Mouse (Mus musculus) CD8-positive naive resting alpha-beta T cell, adult 2 months (primary cell): ENCODE results near the gene Lmcd1.
"Not testable (repeated sequence)": the region's sequence is repeated elsewhere in the genome, so short reads cannot be mapped to it uniquely, and the experiment has no call there.

Experiments
- DNase-seq, 2 experiments: peaks; one replicate each; pipeline ENCODE4 v3.0.0; 2022; ENCODE audit warnings: low read depth in 2 of 2, low spot score in 2 of 2

Lmcd1 gene

DNA sequence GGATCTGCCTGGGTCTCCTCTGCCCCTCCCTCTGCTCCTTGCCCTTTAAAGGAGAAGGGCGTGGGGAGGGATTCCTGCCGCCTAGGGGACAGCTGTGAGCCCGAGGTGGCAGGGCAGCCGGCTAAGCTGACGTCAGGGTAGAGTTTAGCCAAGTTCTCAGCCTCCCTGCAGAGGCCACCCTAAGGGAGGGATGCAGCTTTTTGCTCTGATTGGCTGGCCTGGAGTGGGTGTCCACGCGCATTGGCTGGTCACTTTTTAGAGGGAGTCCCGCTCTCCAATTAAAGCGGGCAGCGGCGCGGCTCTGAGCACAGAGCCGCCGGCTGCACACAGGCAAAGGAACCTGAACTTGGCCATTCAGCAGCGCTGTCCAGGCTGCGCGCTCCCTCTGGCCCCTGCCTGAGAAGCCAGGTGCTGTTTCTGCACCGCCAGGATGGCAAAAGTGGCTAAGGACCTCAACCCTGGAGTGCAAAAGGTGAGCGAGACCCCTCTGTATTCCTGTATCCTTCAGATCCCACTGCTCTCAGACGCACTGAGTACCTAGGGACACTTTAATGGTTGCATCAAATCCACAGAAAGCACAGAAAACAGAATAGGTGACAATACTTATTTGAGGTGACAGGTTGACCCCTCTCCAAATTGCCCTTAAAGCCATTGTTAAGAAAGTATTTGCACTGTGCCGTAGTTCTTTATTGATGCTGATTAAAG is at the start of gene Lmcd1:
Lmcd1 (plus strand) TSS at position 258 of the 705 bp plus-strand sequence.
- no peak for DNase-seq

DNA sequence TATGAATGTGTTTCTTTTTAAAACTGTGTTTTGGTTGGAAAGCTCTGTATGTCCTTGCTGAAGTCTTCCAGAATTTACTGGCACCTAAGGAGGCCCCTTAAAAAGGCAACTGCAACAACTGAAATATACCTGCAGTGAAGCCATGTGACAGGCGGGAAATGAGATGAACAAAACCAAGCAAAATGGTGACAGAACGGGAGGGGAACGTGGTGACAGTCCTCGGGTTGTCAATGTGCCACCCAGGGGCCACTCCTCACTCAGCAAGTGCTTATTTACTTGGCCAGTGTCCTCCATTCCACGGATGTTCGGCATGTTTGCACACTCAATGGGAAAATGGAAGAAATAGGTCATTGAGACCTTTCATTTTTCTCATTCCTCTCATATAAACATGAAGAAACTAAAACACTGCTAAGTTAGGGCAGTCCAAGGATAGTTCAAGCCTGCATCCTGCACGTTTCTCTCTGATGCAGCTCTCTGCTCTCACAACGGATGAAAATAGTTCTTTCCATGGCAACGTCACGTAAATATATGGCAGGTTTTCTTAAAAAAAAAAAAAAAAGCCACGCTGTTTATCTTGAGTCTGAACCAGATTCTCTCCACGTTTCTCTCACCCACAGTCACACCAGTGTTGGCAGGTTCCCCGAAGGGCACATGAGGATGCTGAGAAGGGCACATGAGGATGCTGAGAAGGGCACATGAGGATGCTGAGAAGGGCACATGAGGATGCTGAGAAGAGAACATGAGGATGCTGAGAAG is 49.5 kb upstream of the Lmcd1 start:
- DNase-seq, result no peak

DNA sequence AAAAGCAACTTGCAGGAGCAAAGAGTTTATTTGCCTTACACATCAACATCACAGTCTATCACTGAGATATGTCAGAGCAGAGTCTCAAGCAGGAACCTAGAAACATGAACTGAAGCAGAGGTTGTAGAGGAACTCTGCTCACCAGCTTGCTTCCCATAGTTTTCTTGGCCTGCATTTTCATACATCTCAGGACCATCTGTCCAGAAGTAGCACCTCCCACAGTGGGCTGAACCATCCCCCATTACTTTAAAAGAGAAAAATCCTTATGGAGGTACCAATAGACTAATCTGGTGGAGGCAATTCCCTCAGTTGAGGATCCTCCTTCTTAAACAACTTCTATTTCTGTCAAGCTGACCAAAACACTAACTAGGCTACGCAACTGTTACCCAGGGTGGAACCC is 36.8 kb upstream of the Lmcd1 start:
- no peak for DNase-seq

DNA sequence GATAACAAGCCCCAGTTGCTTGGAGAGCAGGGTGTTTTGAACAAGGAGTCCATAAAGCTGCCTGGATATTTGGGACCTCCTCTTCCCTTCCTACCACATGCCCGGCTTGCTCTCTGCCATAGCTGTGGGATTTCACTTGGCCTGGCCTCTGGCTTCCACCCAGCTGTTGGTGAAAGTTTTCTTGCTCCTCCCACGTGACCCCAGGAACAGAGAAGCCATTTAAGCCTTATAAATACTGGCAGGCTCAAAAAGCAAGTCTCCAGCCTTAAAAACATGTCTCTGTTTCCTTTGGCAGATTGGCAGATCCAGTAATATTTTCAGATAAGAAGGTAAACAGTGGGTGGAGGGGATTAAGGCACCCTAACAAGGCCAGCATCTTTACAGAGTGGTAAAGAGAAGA is 31.3 kb upstream of the Lmcd1 start:
- DNase-seq, result no peak

DNA sequence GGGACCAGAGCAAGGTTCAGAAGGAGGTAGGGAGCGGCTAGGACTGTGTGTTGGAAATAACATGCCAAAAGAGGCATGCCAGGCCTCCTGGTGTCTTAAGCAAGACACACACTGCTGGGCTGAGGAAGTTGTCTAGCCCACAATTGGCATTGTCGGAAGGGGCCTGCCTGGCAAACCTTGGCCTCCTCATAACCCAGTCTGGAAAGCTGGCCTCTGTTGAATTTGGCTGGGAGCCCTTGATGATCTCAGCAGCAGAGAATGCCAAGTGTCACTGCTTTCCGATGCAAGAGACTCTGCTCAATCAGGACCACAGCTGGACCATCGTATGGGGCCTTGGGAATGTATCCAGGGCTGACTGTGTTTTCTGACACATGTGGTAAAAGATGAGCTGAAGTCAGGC is 27.9 kb upstream of the Lmcd1 start:
- DNase-seq, result no peak

DNA sequence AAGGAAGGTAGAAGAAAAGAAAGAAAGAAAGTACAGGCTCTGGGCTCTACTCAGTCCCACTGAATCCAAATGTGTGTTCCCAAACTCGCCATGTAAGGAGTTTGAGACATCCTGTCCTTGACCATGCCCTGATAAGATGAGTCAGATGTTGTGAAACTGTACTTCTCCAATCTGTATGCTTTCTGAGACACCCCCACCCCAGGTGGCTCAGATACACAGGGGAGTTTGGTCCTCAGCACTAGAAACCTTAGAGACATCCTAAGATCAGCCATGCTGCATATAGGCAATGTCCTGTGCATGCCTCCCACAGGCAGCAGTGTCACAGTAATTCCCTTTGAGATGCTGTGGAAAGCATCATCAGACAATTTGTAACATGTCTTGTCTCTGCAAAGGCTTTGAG is 26.9 kb upstream of the Lmcd1 start:
- DNase-seq, result no peak

DNA sequence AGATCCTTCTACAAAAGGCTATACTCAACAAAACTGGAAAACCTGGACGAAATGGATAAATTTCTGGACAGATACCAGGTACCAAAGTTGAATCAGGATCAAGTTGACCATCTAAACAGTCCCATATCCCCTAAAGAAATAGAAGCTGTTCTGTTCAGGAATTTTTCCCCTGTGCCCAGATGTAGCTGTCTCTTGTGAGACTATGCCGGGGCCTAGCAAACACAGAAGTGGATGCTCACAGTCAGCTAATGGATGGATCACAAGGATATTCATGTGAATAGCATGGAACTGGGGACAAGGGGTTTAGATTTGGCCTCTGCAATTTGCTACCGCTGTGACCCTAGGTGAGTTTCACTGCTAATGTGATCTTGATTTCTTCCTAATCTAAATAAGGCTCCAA is 19.6 kb upstream of the Lmcd1 start:
- DNase-seq, result not testable (repeated sequence)

DNA sequence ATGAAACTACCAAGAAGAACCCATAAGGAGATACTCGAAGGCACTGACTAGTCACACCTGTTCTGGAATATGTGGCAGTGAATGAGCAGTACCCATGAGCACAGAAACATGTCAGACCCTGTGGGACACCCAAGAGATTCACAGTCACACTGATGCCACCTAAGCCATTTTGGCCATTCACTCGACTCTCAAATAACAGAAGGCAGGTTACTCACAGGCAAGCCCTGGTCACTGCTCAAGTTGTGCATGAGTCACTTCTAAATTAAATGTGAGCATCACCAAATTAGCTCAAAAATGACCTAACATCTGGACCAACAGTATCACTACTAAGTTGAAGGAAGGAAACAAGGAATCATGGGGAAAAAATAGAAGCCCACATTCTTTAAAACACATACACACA is 18.6 kb upstream of the Lmcd1 start:
- DNase-seq, result no peak

DNA sequence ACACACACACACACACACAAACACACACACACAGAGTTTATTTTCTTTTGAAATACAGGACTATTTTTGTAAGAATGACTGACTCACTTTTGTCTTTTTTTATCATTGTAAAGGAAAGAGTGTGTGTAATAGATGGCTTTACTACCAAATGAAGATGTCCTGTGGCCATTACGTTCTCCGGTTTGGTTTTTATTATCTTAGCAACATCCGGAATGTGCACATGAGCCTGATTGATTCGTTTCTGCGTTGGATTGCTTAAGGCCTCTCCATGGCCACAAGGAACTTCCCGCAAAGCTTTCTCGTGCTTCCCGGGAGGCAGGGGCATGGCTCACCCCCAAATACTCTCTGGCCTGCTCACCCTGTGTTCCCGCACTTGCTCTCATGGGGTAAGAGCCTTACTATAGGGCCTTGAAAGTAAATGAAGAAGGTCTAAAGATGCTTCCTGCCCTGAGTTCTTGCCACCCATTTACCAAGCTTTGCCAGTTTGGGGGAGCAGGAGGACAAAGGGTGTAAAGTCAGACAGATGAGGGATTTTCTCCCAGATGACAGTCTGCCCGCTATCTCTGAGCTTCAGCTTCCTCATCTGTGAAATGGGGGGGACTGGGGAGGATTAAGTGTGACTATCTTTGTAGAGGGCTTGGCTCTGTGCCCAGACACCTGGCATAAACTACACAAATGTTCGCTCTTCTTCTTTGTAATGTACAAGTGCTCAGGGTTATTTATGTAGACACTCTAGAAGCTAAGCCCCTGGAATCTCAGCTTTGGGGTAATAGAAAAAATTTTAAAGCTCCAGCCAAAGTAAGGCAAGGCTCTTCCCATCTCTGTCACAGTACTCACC is 18.0 kb upstream of the Lmcd1 start:
- DNase-seq, result no peak

DNA sequence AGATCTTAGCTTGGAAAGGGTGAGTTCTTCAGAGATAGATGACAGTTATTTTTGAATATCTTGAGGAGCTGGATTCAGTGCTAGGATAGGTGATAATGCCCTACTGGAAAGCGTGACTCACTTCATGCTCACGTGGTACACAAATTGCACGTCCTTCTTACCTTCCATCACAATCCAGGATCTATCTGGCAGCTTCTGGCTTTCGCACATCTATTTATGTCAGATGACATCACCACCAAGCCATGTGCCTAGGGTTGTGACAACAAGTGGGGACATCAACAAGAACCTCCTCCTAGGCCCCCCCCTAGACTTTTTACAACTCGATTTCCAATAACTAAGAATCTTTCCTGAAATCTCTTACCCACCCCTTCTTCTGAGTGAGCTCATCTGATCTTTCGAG is 17.0 kb upstream of the Lmcd1 start:
- no peak for DNase-seq

DNA sequence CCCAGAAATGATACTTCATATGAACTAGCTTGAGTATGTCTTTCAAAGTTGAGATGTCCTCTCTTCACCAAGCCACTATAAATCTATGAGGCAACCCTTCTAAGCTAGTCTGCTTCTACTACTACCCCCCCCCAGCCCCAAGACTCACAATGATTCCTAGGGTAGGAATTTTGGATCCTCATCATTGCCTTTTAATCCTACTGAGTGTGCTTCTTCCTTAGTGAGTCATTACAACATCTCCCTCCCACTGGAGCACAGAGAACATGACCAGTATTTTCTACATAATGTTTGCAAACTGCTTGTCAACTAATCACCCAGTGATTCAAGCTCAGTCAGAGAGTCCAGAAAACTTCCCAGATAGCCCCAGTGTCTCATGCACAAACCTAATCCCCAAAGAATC is 12.5 kb upstream of the Lmcd1 start:
- no peak for DNase-seq

DNA sequence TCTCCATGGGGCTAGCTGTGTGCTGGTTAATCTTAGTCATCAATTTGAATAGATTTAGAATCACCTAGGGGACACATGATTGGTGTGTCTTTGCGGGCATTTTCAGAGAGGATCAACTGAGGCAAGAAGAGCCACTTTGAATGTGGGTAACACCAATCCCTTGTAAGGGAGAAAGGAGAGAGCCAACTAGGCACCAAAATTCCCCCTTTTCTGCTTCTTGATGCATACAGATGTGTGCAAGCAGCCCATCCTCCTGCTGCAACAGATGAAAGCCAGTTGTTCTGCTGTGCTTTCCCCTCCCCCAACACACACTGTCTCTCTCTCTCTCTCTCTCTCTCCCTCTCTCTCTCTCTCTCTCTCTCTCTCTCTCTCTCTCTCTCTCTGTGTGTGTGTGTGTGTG is 9.2 kb upstream of the Lmcd1 start:
- DNase-seq, result no peak

DNA sequence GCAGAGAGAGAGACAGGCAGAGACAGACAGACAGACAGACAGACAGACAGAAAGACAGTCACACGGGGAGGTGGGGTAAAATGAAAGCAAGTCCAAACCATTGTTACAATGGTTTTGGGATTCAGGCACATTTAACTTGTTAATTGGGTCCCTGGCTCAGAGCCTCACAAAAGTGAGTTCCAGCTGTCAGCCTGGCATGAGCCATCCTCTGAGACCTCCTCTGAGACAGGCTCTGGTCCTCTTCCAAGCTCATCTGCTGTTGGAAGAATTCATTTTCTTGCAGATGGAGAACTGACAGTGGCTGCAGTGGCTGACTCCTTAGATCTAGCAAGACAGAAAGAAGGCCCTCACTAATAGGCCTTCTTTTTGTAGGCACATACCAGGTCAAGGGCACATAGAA is 6.9 kb upstream of the Lmcd1 start:
- DNase-seq, result no peak

DNA sequence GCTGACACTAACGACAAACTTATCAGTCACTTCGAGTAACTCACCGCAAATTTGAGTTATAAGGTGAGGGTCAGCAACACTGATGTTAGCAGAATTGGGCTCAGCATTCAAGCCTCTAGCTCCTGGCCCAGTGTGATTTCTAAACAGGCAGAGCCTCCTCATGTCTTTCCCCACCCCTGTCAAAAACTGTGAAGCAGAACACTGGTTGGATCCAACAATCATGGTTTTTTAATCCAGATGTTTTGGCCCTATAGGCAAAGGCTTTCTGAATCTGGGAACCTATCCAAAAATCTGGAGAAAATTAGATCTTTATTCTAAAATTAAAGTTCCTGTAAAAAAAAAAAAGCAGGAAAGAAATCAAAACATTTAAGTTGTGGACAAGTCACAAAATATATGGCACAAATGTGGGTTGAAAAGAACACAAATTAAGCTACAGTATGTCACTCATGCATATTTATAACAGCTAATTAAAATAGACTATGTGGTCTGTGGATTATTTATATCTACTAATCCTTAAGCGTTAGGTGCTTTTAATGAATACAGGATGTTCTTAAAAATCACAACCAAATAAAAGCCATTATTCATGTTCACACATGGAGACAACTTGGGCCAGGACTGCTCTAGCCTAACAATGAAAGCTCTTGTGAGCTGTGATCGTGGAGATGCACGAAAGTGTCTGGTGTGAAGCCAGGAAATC is 5.7 kb upstream of the Lmcd1 start:
- no peak for DNase-seq

DNA sequence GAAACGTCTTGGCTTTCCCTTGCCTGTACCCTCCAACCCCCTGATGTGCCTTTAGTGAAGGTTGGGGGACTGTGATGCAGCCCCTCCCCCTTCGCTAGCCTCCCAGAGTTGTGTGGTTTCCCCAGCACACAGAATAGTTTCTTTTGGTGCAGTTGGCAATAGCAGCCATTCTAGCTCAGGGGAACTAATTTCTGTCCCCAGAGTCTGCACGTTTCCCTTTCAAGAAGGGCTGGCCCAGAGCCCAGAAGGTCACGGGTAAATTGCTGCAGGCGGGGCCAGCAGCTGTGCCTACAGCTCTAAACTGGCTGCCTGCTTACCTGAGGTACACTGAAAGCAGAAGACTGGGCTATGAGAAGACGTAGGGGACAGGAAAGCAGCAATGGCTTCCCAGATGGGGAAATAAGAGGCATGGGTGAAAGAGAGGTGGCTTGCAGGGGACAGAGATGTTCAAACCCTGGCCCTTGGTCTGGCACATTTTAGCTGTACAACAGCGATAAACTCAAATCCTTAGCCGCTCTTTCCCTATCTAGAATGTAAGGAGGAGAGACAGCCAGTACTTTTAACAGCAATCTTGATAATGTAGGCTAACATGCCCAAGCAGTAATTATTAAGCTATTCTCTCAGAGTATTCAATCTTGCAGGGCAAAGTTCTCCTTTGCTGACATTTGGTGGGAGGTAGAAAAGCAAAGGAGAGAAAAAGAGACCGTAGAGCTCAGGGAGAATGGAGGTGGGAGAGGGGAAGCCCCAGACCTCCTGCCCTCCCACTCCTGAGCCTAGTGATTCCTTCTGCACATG is 900 bp downstream of the Lmcd1 start:
- no peak for DNase-seq

DNA sequence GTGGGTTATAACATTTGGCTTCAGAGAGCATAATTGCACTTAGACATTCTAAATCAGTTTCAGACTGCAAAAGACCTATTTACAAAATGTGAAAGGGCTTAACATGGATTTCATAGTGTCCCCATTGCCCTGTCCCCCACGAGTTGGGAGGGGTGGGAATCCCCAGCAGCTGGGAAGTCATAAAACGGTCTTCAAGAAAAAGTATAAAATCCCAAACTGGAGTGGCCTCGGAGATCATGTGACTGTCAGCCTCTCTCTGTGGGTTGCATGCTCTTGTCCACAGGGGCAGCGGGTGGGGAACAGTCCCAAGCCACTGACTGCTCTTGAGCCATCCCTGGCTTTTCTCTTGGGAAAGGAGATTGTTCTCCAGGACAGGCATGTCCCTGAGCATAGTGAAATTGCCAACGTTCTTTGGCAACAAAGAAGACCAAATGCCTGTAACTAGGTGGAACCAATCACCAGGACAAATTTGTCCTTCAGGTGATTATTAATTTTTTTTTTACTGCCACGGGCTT is 2.2 kb downstream of the Lmcd1 start:
- DNase-seq, result no peak

DNA sequence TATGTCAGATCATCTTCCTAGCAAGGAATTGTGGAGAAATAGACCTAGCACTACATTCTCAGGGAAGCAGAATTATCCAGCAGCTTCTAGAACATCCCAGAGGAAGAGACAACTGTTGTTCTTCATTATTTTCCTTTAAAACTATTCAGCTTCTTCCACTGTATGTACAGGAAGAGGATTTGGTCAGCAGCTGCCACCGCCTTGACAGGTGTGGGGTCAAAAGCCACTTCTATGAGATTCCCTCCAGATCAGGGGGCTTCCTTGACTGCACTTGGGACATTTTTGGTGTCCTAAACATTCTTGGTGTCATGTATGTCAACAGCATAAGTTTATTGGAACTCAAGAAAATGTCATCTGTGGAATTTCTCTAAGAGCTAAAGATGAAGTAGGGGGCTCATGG is 5.2 kb downstream of the Lmcd1 start:
- DNase-seq, result no peak

DNA sequence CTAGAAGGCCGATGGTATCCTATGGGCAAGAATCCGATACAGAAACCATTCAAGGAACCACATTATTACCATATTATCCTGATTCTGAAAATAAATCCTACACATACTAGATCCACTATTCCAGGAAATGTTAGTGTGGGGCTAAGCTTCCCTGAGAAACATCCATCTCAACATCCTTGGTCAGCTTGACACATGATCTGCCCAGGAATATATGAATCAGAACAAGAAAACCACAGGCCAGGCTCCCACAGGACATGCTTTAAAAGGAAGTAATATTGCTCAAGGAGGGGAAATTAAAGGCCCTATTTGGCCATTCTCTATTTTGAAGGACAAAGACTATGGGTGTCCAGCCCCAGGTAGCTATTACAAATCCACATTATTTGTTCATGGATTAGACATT is 6.6 kb downstream of the Lmcd1 start:
- DNase-seq, result no peak

DNA sequence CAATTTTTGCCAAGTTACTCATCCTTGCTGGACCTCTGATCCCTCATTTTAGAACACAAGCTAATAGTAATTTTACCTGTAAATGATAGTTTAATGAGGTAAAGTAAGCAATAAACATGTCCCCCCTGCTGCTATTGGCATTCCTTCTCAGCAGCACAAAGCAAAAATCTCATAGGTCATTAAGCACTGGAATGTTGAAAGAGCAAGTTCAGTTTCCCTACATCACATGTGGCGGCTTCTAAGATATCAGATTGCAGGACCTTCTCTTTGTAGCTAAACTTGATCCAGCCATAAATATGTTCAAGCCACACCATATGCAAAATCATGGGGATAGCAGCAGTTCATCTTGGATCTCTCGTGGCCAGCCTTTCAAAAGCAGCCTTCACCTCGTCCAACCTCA is 7.4 kb downstream of the Lmcd1 start:
- no peak for DNase-seq

DNA sequence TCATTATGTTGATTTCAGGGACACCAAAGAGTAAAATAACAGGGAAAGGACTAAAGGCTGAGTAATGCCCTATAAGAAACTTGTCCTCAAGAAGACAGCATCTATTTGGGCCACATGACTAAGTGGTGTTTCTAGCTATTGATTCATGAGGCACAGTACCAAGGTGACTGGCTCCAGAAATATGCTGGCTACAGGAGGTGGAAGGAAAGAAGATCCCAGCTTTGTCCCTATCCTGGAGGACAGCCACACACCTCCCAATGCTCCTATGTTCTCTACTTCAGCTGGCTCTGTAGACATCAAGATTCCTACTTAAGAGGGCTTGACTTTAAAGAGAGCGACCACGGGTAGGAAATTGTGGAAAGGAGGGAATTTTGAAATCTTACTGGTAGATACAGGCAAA is 8.4 kb downstream of the Lmcd1 start:
- DNase-seq, result no peak
